Mouse (Mus musculus): ENCODE measurements around the gene Map1a. TPM values are rescaled to one million over a fixed set of nuclear protein-coding genes. Genes with fewer than 3 reads are reported as not detected.

Map1a gene
- total RNA-seq (2012; rRNA removed) (0.77 and 2.6 TPM in 2 replicates), polyA plus RNA-seq (2012; ENCODE audit: insufficient read depth in 1 of 2, insufficient read length in 2 of 2, low read depth in 1 of 2, low replicate concordance in 2 of 2, missing spikeins in 1 of 2) (1 to 10 TPM in 1 of 2 experiments, not detected in 1; 9.4 TPM)

DNA sequence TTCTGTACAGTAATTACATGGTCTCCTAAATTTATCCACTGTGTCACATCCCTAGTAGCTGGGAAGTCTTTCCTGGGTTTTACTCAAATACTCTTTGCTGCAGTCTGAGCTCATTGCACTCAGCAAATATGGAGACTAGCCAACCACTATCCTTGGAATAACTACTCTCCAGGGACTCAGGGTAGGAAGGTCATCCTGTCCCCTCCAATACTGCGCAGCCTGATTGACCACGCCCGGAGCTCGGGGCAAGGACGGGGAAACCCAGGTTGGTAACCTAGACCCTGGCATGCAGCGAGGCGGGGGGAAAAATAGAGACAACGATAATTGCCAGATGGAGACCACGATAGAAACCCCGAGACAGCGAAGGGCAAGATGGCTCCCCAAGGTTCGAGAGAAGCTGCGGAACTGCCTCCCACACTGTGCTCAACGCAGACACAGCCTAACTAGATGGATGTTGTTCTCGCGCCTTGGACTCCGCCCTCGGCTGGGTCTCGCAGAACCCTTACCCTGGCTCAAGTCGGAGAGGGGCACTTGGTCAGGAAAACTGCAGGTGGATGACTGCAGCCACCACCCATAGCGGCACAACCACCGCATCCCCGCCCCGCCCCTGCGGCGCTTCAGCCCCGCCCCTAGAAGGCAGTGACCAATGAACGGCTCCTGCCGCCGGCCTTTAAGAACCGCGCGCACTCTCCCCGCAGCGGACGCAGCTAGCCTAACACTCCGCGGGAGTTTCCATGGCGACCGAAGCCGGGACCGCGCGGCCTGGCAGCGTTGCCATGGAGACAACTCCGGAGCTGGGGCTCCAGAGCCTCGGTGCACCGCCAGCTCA lies at the start of gene Map1a:
Gene Map1a, plus strand, starts transcription at position 700 of the 829 bp plus-strand sequence.
- H3K27ac ChIP-seq (ENCODE audit: control insufficient read depth, low read depth, low read length), result no peak within 1 kb of the TSS
- peak within 1 kb of the TSS; percentile 41 for H3K9ac ChIP-seq (ENCODE audit: control insufficient read depth, low read depth, low read length, poor library complexity, severe bottlenecking)
- TF ChIP-seq ZC3H11A (IDR thresholded peaks at IDR 0.05; ENCODE audit: low read depth, low read length) (no peak), POLR2A (IDR thresholded peaks at IDR 0.05; ENCODE audit: control insufficient read depth in 1 of 2, insufficient read depth in 1 of 2, low read depth in 1 of 2, low read length in 2 of 2, poor library complexity in 1 of 2) (peak in 1 of 2 experiments; percentile 44; a peak in 1 of 4 replicates), CHD2 (IDR thresholded peaks at IDR 0.05; ENCODE audit: low read length) (no peak), EP300 (IDR thresholded peaks at IDR 0.05; ENCODE audit: low read depth in 1 of 2, low read length in 2 of 2) (no peak), HCFC1 (IDR thresholded peaks at IDR 0.05; ENCODE audit: low read depth, low read length) (no peak), SIN3A (IDR thresholded peaks at IDR 0.05; ENCODE audit: low read length) (peak; percentile 70; the same call in 1 of the 2 replicates), CTCF (IDR thresholded peaks at IDR 0.05 in 2 of 3, conservative IDR thresholded peaks at IDR 0.05 in 1 of 3; ENCODE audit: control insufficient read depth in 1 of 3, insufficient read depth in 1 of 3, low read depth in 2 of 3, low read length in 3 of 3, poor library complexity in 1 of 3, severe bottlenecking in 1 of 3) (no peak), UBTF (IDR thresholded peaks at IDR 0.05; ENCODE audit: borderline replicate concordance, insufficient read depth, low read depth, low read length) (no peak), ZKSCAN1 (IDR thresholded peaks at IDR 0.05; ENCODE audit: low read depth, low read length) (no peak), NRF1 (IDR thresholded peaks at IDR 0.05; ENCODE audit: insufficient read depth, low read depth, low read length, poor library complexity, severe bottlenecking) (peak; percentile 64), TCF12 (IDR thresholded peaks at IDR 0.05; ENCODE audit: low read depth, low read length) (no peak), MEF2A (IDR thresholded peaks at IDR 0.05; ENCODE audit: extremely low read depth, insufficient replicate concordance, low read depth, low read length, poor library complexity, severe bottlenecking) (no peak), ZNF384 (IDR thresholded peaks at IDR 0.05; ENCODE audit: low read depth, low read length) (no peak), TAL1 (IDR thresholded peaks at IDR 0.05; ENCODE audit: low read length) (no peak), CHD1 (IDR thresholded peaks at IDR 0.05; ENCODE audit: low read depth, low read length) (no peak), NELFE (IDR thresholded peaks at IDR 0.05; ENCODE audit: low read depth, low read length) (no peak), ZMIZ1 (IDR thresholded peaks at IDR 0.05; ENCODE audit: low read depth, low read length) (no peak), ELF1 (IDR thresholded peaks at IDR 0.05; ENCODE audit: low read depth, low read length) (no peak), RCOR1 (IDR thresholded peaks at IDR 0.05; ENCODE audit: low read depth, low read length) (no peak), MYB (IDR thresholded peaks at IDR 0.05; ENCODE audit: low read depth, low read length) (no peak), KAT2A (conservative IDR thresholded peaks at IDR 0.05; ENCODE audit: low read depth, low read length) (no peak), MAX (IDR thresholded peaks at IDR 0.05; ENCODE audit: low read length) (no peak), GATA1 (IDR thresholded peaks at IDR 0.05; ENCODE audit: low read depth, low read length) (no peak), TBP (IDR thresholded peaks at IDR 0.05; ENCODE audit: low read depth, low read length) (no peak), E2F4 (IDR thresholded peaks at IDR 0.05; ENCODE audit: borderline replicate concordance, low read depth, low read length) (peak; percentile 93; the same call in 1 of the 2 replicates), MAFK (IDR thresholded peaks at IDR 0.05; ENCODE audit: borderline replicate concordance, low read depth, low read length) (no peak), USF1 (IDR thresholded peaks at IDR 0.05; ENCODE audit: low read depth, low read length) (no peak), BHLHE40 (IDR thresholded peaks at IDR 0.05; ENCODE audit: borderline replicate concordance, low read depth, low read length) (no peak), GABPA (IDR thresholded peaks at IDR 0.05; ENCODE audit: low read depth, low read length) (no peak), USF2 (IDR thresholded peaks at IDR 0.05; ENCODE audit: borderline replicate concordance in 1 of 2, insufficient read depth in 1 of 2, low read depth in 1 of 2, low read length in 2 of 2) (no peak), POLR2AphosphoS2 (IDR thresholded peaks at IDR 0.05; ENCODE audit: low read length) (no peak)
- no peaks in the 10 kb centered on the region for H3K79me2 ChIP-seq (ENCODE audit: control insufficient read depth, insufficient read depth, low read length, poor library complexity)
- H3K4me1 ChIP-seq (ENCODE audit: control insufficient read depth in 1 of 2, insufficient read depth in 2 of 2, low read length in 2 of 2), result peaks cover 0 to 4% of the 10 kb centered on the region in 2 experiments; a peak in 2 of 4 replicates
- H3K36me3 ChIP-seq (ENCODE audit: control insufficient read depth in 1 of 2, insufficient read depth in 2 of 2, low read length in 2 of 2), result peaks cover 0 to 3% of the 10 kb centered on the region in 2 experiments; a peak in 2 of 4 replicates
- H3K4me3 ChIP-seq (ENCODE audit: control insufficient read depth in 1 of 2, insufficient read depth in 1 of 2, low read depth in 2 of 2, low read length in 2 of 2), result peak within 1 kb of the TSS; percentile 51 to 70
- no peaks in the 10 kb centered on the region for H3K9me3 ChIP-seq (replicated peaks; ENCODE audit: insufficient read depth, low read length)
- DNase-seq (ENCODE audit: low read depth, low spot score), result peak; percentile 94
- H3K27me3 ChIP-seq (ENCODE audit: control insufficient read depth in 1 of 2, insufficient read depth in 2 of 2, low read length in 2 of 2), result peaks cover 1 to 3% of the 10 kb centered on the region in 2 experiments; a peak in 3 of 4 replicates
